Mouse (Mus musculus): ENCODE measurements around the gene Ercc5.
A peak's percentile ranks its signal among the peaks of the same experiment; 100 is the strongest.

Gene Ercc5

DNA sequence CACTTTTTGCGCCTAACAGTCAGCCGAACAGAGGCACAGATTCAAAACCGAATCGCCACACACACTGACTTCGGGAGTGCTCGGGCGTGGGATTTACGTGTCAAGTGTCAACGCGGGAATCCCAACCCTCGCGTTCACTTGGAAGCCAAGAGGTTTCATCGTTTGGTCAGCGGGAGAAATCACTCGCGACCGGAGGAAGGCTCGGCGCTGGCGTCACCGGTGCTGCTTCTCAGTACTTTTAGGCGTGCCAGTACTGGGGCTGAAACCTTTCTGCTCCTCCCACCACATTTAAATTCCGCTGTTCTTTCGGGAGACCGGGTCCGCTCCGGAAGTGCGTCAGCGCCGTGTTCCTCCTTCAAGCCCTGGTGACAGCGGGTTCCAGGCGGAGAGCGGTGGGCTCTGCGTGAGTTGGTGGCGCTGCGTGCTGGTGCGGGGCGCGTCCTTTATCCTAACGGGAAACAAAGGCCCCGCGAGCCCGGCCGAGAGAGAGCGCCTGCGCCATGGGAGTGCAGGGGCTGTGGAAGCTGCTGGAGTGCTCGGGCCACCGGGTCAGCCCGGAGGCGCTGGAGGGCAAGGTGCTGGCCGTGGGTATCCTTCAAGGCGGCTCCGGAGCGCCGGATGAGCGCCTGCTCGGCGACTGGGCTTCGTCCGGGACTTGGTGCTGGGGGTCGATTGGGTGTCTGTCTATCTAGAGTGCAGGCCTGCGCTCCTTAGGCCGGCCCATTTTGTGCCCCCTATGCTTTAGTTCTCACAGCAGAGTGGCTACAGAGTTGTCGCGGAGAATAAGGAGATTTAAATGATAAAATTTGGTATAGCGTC, at the start of gene Ercc5:
TSS of gene Ercc5 (plus strand) at position 182 of the 819 bp plus-strand sequence.
- DNase-seq (ENCODE audit: low read depth, low spot score), result peak; percentile 83

- DNase-seq (ENCODE audit: low read depth, low spot score), result peak; percentile 23
Measured at GRCm38 (mm10) chr1:44101448-44102225, 45.9 kb upstream of the Ercc5 start.

GRCm38 (mm10) chr1:44102259-44102717, 45.3 kb upstream of the Ercc5 start, which contains the start of gene Tex30:
TSS of gene Tex30 (minus strand) at chr1:44102441.
- peak; percentile 95 for DNase-seq (ENCODE audit: low read depth, low spot score)

GRCm38 (mm10) chr1:44102939-44103338, 44.6 kb upstream of the Ercc5 start:
- DNase-seq (ENCODE audit: low read depth, low spot score), result no peak

DNA sequence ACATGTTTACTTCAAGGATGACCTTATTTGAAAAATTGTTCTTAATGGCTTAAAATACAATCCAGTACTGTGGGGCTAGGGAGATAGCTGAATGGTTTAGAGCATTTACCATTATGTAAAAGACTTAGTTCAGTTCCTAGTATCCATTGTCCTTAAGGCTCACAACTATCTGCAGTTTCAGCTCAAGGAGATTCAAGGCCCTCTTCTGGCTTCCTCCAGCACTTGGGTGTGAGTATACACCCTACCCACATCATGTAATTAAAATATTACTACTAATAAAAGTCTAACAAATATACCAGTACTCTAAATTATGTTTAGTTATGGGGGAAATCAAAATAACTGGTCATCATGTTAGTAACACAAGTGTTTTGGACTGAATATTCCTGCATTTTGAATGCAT, 30.0 kb upstream of the Ercc5 start:
- no peak for DNase-seq (ENCODE audit: low read depth, low spot score)

DNA sequence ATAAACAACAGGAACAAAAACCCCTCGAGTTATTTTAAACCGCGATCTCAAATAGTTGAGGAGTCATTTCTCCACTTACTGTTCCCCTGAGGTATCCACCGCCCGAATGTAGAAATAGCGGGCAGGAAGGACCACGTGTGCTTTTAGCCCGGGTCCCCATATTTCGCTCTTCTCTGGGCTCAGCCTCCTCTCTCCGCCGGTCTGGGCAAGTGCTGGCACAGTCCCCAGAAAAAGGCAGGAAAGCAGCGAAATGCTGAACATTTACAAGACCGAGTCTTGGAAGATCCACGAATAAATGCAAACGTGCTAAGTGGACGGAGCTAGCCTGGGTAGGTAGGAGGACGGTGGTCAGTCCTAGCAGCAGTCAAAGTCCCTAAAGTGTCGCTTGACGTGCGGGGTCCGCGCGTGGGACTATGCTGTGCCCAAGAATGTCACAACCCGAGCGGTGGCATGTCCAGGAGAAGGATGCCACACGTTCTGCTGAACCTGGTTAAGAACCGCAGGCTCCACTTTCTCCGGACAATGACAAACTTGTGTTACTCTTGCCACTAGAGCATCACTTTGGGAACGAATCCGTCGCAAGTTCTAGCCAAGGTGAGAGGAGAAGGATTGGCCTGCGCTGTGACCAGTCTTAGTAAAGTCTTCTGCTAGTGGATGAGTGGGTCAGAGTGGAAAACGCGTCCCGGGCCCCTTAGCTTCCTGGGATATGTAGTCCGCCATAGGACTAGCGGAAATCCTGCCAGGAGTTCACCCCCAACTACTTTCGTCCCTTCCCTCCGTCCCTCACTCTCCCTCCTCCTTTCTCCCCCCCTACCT, 29.1 kb upstream of the Ercc5 start, which contains the start of the genes Kdelc1 and Bivm:
TSS of gene Kdelc1 (minus strand) at position 570 of the 816 bp plus-strand sequence.
TSS of gene Bivm (plus strand) at position 719 of the 816 bp plus-strand sequence.
- DNase-seq (ENCODE audit: low read depth, low spot score), result peak; percentile 82

DNA sequence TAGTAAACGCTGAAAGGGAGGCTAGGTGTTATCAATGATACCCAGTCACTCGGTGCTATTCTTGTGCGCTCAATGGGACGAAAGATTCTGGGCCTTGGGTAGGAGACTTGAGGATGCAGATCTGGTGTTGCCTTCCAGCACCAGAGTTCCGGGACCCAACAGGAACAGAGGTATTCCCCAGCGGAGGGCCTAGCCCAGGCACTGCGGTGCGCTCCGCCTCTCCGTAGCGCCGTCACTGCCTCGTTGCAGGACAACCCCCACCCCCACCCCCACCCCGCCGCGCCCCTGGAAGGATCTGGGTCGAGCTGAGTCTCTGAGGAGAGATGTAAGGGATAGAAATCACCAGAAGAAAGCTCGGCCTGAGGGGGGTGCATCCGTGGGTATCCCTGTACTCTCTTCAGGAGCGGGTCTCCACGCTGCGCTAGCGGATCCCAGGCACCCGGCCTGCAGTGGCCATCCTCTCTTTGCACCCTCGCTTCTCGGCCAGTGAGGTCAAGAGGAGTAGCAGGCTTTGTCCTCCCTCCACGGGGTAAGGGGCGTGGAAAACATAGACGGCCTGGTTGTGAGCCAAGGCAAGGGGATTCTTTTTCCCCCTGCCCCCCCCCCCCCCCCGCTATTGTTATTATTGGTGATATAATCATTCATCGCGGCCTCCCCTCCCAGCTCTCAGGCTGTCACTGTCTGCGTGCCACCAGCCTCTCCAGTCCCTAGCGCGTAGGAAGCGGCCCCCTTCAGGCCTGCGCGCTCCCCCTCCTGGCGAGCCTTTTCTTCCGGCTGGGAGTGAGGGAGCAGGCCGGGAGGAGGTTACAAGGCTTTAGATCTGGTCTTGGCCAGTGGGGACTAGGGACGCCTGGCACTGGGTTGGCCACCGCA, 28.1 kb upstream of the Ercc5 start:
- DNase-seq (ENCODE audit: low read depth, low spot score), result peak; percentile 70

DNA sequence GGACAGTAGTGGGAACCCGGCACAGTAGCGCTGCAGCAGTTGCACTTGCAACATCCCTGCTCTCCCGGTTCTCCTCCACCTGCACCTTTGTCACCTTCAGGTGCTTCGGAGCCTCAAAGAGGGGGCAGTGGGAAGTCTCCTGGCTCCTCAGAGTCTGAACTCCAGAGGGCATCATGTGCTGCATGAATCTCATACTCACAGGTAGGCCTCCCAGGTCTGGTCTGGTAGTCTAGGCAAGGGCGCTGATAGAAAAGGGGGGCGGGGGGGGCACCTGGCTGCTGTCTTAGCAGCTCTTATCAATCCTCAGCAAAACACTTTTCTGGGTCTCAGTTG, 27.5 kb upstream of the Ercc5 start:
- no peak for DNase-seq (ENCODE audit: low read depth, low spot score)

DNA sequence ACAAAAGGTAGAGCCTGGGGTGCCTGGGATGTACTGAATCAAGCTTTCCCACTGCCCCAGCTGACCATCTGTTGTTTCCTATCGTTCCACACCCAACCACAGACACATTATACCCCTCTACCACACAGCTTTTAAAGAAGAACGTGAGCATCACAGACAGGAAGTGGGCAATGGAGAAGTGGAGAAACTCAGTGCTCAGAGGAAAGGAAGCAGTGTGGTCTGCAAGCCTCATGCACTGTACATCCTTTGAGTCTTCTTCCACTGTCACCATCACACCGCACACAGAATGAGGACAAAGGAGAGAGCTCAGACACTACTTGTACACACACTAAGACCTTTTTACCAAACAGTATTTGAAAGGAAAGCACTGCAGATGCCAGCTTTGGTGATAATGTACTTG, 25.3 kb upstream of the Ercc5 start:
- no peak for DNase-seq (ENCODE audit: low read depth, low spot score)

DNA sequence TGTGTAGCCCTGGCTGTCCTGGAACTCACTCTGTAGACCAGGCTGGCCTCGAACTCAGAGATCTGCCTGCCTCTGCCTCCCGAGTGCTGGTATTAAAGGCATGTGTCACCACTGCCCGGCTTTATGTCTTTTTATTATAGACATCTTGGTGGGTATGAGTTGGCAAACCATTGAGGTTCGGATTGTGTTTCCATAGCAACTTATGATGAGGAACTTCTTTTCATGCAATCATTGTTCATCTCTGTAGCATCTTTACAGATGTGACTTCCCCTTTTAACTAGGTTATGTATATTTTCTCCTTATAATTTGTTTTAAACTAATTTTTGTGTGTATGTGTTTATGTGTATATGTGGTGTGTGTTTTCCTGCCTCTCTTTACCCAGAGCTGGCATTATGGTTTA, 22.0 kb upstream of the Ercc5 start:
- DNase-seq (ENCODE audit: low read depth, low spot score), result no peak

GRCm38 (mm10) chr1:44129929-44130581, 17.5 kb upstream of the Ercc5 start:
- DNase-seq (ENCODE audit: low read depth, low spot score), result no peak

GRCm38 (mm10) chr1:44140232-44140631, 7.3 kb upstream of the Ercc5 start:
- no peak for DNase-seq (ENCODE audit: low read depth, low spot score)

GRCm38 (mm10) chr1:44142747-44143146, 4.8 kb upstream of the Ercc5 start:
- no peak for DNase-seq (ENCODE audit: low read depth, low spot score)

- no peak for DNase-seq (ENCODE audit: low read depth, low spot score)
Measured at GRCm38 (mm10) chr1:44148706-44149105, 1.2 kb downstream of the Ercc5 start.

- DNase-seq (ENCODE audit: low read depth, low spot score), result no peak
Measured at GRCm38 (mm10) chr1:44155287-44155686, 7.7 kb downstream of the Ercc5 start.

DNA sequence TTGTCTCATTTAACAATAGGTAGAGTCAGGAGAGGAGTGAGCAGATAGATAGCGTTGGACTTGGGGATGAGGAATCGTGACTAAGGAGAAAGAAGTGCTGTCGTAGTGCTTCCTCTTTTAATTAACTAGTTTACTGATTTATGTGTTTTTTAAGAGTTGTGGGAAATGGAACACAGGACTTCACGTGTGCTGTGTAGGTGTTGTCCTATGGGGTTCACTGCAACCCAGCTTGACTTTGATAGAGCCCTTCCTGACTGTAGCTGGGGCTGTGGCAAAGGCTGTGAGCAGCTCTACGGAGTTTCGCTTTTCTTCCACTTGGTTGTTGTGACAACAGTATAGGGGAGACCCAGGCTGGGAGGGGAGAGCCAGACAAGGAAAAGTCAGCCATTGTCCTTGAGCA, 10.8 kb downstream of the Ercc5 start:
- DNase-seq (ENCODE audit: low read depth, low spot score), result no peak

DNA sequence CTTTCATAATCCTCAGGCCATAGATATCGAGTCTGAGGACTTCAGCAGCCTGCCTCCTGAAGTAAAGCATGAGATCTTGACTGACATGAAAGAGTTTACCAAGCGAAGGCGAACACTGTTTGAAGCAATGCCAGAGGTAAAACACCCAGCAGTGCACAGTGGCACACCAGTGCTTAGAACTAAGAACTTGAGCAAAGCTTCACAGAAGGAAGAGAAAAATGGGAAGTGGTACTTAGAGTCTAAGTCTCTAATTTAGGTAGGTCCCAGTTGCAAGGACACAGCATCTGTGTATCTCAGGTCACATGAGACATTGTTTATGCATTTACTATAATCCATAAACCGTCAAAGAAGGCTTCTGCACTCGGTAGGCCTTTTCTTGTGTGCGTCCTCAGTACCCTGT, 14.3 kb downstream of the Ercc5 start:
- no peak for DNase-seq (ENCODE audit: low read depth, low spot score)

- DNase-seq (ENCODE audit: low read depth, low spot score), result no peak
Measured at GRCm38 (mm10) chr1:44162389-44162788, 14.8 kb downstream of the Ercc5 start.

DNA sequence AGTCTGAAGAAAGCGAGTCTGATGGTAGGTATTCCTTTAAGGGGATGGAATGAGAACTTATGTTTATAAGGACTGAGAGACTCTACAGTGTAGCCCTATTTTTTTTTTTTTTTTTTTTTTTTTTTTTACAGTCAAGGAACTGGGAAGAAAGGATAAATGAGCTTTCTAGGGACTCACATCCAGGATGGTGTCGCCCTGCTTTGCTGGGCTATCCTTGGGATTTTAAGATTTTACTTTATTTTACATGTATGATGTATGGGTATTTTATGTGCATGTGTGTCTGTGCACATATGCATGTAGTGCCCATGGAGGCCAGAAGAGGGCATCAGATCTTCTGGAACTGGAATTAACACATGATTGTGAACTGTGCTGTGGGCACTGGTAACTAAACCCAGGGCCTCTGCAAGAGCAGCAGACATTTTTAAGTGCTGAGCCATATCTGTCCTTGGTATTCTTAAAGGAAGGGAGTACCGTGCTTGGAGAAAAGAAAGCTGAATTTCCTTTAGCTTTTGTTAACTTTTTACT, 20.4 kb downstream of the Ercc5 start:
- DNase-seq (ENCODE audit: low read depth, low spot score), result no peak

DNA sequence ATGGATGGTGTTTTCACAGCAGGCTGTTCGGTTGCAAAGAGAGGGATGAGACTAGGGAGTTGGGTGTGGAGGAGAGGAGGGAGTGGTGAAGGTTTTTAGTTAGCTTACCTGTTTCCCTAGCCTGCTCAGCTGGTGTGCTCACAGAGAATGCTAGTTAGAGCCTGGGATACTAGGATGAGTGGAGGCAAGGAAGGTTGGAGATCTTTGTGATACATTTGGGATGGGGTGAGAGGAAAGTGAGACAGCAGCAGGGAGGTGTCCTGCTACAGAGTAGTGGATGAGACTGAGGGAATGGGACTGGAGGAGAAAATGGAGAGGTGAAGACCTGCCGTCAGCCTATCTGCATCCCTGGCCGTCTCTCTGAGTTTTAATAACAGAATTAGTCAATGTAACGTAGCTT, 25.1 kb downstream of the Ercc5 start:
- no peak for DNase-seq (ENCODE audit: low read depth, low spot score)

Data from embryo, embryonic 11.5 days (tissue).